Mouse (Mus musculus) Muller cell, postnatal 12 days (primary cell): ENCODE results near the gene Ddx59.
A peak's percentile ranks its signal among the peaks of the same experiment; 100 is the strongest.

Experiments used
- DNase-seq: peaks from one replicate; pipeline ENCODE4 v3.0.0-alpha.2; 2015; ENCODE audit errors: inconsistent ontology term

Gene Ddx59

GRCm38 (mm10) chr1:136414798-136415755, at the start of gene Ddx59:
Ddx59 (plus strand) TSS chr1:136415271.
- peak; percentile 98 for DNase-seq

DNA sequence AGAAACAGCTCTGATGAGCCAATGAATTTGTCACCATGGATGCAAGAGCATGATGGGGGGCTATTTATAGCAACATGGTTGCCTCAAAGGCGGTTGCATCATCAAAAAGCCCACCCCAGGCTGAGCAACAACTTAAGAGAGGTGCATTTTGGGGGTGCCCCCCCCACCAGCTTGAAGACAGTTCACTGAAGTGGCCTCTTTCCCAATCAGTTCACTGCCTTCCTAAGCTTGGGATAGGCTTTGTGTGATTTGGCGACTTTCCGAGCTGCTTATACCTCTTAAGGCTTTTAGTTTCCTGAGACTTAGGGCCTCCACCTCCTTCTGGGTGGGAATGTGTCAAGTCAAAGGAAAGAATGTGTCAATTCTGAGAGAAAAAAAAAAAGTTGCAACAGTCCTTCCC, 49.1 kb upstream of the Ddx59 start:
- DNase-seq = no peak

GRCm38 (mm10) chr1:136379261-136379660, 35.8 kb upstream of the Ddx59 start:
- no peak for DNase-seq

- no peak for DNase-seq
These were observed 34.9 kb upstream of the Ddx59 start for GRCm38 (mm10) chr1:136380161-136380560.

DNA sequence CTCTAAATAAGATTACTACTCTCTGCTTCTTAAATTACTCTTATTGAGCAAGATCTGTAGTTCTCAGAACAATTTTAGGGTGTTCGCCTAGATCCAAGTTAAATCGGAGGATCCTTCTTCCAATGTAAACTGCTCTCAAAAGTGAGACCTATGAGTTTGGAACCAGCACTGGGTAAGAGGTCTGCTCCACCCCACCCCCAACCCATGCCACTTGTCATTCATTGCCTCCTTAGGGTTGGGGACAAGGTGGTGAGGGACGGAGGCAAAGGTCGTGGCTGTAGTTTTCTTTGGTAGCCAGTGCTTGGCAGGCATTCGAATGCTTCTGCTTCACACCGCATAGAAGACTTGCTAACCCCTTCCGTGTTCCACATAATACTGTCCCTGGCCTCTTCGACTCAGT, 34.5 kb upstream of the Ddx59 start:
- no peak for DNase-seq

- DNase-seq = peak; percentile 73
These were observed 33.9 kb upstream of the Ddx59 start for GRCm38 (mm10) chr1:136381169-136381568.

DNA sequence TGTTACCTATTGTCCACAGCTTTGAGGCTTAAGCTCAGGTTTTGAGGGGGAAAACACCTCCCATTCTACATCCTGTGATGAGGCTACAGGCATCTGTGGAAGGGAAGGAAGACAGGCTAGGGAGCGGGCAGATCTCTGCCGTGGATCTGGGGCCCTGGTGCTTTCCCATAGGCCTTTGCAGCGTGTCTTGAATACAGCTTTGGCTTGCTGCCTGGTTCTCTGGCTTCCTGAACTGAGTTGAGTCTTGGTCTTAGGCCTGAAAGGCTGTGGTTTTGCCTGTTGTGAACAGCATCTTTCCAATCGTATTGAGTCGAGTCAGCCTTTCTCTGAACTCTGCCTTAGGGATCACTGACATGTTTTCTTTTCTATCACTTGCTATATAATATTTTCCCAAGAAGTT, 33.5 kb upstream of the Ddx59 start:
- peak; percentile 47 for DNase-seq

DNA sequence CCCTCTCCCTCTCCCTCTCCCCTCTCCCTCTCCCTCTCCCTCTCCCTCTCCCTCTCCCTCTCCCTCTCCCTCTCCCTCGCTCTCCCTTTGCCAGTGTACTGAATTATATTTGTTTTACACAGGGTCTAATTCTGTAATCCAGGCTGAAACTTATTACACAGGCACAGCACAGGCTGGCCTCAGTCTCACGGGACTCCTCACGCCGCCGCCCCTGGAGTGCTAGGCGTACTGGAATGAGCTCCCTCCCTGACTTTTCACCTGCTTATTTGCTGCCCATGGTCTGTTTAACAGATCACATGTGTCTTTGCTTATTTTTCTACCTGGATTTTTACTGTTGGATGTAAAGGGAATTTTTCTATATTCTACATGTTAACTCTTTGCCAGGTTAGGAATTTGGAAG, 28.2 kb upstream of the Ddx59 start:
- no peak for DNase-seq

GRCm38 (mm10) chr1:136394506-136394905, 20.6 kb upstream of the Ddx59 start:
- DNase-seq = peak; percentile 45

DNA sequence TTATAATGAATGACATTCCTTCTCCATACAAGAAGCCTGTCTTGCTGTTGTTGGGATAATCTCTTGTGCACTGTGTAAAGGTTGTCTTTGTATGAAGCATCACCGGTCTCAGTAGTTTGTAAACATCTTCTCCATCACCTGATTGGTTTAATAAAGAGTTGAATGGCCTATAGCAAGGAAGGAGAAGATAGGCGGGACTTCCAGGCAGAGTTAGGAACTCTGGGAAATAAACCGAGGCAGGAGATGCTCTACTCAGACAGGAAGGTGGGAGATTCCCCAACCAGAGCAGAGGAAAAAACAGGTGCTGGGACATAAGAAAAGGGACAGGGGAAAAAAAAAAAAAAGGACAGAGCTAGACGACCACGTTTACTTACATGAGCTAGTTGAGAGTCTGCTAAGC, 20.0 kb upstream of the Ddx59 start:
- DNase-seq = no peak

DNA sequence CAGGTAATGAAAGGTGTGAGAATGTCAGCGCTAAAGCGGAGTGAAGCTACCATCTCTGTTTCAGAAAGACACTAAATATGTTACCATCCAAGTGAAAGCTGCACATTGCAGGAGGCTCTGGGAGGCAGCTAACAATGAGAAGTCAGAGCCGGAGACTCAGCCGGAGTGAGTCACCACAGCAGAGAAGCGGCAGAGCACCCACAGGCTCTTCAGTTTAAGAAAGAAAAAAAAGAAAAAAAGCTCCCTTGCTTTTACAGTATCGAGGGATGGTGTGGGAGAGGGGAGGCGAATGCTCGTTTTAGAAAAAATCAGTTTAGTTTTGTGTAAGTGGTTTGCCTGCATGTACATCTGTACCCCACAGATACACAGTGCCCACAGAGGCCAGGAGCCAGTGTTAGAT, 13.8 kb upstream of the Ddx59 start:
- peak; percentile 39 for DNase-seq

- DNase-seq = no peak
These were observed 5.4 kb upstream of the Ddx59 start for GRCm38 (mm10) chr1:136409631-136410030.

- DNase-seq = no peak
These were observed 670 bp downstream of the Ddx59 start for GRCm38 (mm10) chr1:136415756-136416126.

GRCm38 (mm10) chr1:136418393-136418792, 3.3 kb downstream of the Ddx59 start:
- no peak for DNase-seq

DNA sequence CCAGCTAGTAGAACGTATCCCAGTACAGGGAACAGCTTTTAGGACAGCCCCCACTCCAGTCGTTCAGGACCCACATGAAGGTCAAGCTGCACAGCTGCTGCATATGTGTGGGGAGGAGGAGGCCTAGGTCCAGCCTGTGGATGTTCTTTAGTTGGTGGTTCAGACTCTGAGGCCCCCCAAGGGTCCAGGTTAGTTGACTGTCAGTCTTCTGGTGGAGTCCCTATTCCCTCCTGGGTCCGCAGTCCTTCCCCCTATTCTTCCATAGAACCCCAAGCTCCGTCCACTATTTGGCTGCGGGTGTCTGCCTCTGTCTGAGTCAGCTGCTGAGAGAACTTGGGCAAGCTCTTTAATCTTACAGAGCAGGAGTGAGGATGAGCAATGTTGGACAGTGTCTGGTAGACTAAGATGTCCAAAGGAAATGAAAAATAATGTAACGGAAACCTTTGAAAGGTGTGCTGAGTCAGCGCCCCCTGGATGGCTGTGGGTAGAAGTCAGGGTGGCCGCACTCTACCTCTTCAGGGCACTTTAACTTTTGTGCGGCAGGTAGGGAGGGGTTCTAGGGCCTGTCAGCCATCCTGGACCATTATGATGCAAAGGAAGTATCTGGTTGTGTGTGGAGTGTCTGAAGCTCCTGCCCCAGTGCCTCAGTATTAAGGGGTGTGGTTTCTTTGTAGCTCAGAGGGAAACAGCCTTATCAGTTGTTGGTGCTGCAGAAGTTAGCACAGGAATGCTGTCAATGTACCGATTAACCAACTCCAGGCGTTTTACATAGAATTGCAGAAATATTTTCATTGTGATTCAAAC, 12.3 kb downstream of the Ddx59 start:
- no peak for DNase-seq

DNA sequence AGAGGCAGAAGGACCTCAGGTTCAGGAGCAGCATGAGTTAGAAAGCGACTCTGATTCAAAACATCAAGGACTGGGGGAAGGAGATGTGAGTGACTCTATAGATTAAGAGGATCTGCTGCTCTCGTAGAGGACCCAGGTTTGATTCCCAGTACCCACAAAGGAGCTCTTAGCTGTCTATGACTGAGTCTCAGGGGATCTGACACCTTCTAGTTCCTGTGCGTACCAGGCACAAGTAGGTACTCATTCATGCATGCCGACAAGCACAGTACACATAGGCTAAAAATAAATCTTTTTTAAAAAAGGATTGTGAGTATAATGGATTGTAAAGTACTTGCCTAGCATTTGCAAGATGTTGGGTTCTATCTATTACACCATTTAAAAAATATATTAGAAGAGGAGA, 13.9 kb downstream of the Ddx59 start:
- no peak for DNase-seq

DNA sequence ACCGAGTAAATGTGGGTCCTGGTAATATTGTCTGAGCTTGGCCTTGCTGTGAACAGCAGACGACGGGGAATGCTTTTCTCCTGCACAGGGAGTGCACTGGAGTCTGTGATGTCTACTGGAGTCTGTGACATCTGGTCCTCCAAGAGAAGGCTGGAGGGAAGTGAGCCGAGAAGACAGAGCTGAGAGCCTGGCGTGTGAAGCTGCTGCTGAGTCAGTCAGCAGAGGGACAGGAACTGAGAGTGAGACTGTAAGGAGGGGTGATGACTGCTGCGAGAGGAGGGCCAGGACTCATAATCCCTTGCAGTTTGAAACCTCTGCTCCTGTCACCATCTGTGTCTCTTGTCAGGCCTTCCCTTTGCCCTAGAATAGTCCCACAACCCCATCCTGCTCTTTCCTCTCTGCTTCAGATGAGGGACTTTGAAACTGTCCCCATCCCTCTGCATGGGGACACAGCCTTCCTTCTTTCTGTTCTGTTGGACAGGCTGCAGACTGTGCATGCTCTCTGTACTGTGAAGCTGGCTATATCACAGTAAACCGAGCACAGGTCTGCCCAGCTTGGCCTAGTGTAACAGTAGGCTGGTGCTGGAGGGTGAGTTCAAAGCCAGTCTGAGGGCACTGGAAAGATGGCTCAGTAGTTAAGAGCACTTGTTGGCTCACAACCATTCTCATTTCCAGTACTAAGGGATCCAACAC, 15.2 kb downstream of the Ddx59 start:
- no peak for DNase-seq

DNA sequence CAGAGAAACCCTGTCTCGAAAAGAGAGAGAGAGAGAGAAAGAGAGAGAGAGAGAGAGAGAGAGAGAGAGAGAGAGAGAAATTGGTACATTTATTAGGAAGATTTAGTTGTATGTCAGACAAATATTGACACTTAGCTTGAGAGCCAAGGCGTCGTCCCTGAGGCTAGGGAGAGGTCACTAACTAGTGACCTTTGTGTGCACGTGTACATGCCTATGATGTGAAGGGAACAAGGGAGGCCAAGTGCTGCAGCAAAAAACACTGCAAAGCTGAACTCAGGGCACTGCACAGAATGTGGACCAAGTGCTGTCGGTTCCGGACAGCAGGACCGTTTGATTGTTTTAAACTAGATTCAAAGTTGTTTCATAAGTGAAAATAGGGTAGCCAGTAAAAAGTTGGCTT, 25.7 kb downstream of the Ddx59 start:
- no peak for DNase-seq

DNA sequence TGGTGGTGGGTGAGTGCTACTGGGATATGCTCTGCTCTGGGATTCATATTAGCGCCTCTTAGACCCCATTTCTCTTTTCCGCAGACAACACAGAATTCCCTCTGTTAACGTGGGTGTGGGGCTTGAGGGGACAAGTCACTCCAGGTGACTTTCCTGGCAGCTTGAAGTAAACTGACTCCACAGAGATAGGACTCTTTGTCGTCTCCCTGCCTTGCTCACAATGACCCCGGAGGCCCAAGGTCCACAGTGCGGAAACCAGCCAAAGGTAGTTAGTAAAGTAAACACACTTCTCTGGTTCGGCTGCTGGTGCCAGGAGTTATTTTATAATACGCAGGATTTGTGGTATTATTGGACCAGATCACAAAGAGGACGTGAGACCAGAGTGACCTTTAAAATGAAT, 27.7 kb downstream of the Ddx59 start:
- no peak for DNase-seq

- DNase-seq = no peak
These were observed 29.6 kb downstream of the Ddx59 start for GRCm38 (mm10) chr1:136444555-136445255.

GRCm38 (mm10) chr1:136446933-136447332, 31.9 kb downstream of the Ddx59 start:
- no peak for DNase-seq

DNA sequence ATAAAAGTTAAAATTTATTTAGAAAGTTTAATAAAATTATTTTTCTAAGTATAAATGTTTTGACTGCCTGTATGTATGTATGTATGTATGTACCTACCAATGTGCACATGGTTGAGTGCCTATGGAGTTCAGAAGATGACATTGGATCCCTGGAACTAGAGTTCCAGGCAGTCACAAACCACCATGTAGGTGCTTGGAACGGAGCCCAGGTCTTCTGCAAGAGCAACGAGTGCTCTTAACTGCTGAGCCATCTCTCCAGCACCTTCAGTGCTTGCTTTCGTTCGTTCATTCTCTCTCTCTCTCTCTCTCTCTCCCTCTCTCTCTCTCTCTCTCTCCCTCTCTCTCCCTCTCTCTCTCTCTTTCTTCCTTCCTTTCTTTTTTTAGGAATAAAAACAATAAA, 32.3 kb downstream of the Ddx59 start:
- no peak for DNase-seq
